Mouse (Mus musculus): ENCODE measurements around the gene Hnrnpm. TPM values are rescaled to one million over a fixed set of nuclear protein-coding genes. Genes with fewer than 3 reads are reported as not detected.

Hnrnpm gene
- total and polyA plus RNA-seq, 3 experiments, result 174 to 756 (median 207) TPM

DNA sequence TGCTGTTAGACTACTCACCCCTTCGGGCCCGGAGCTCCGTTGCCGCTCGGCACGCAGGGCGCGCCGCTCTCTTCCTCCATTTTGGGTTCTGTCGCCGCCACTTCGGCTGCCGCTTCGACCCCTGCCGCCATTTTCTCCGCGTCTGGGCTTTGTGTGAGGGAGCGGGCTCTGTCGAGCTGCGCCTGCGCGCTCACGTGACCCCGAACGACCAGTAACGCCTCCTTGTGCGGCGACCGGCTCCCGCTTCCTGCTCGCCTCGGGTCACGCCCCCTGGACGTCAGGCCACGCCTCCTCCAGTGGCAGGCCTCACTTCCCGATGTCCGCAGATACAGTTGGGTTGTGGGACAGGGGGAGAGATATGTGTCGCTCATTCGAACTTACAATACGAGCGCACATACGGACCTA is 1.4 kb downstream of the Hnrnpm start:
- H3K4me1 ChIP-seq (ENCODE audit: control insufficient read depth in 1 of 2, insufficient read depth in 2 of 2), result peaks cover 5 to 43% of the 10 kb centered on the region in 2 experiments; a peak in 2 of 4 replicates
- H3K27ac ChIP-seq (ENCODE audit: insufficient read depth, low read depth), result peak overlapping the region; percentile 76
- peak overlapping the region; percentile 84 for H3K9ac ChIP-seq (ENCODE audit: insufficient read depth, low read depth)
- H3K9me3 ChIP-seq (replicated peaks; ENCODE audit: low read length), result no peaks in the 10 kb centered on the region
- H3K4me2 ChIP-seq (ENCODE audit: insufficient read depth, low read depth, poor library complexity, severe bottlenecking), result peak overlapping the region; percentile 45
- no peaks in the 10 kb centered on the region for H3K27me3 ChIP-seq (replicated peaks)
- peaks cover 2 to 24% of the 10 kb centered on the region in 2 experiments for H3K36me3 ChIP-seq (replicated peaks in 1 of 2; ENCODE audit: control insufficient read depth in 1 of 2, insufficient read depth in 1 of 2, low read length in 1 of 2)
- peaks cover 46% of the 10 kb centered on the region for H3K79me2 ChIP-seq (replicated peaks; ENCODE audit: control insufficient read depth, extremely low read depth, insufficient read depth, poor library complexity, severe bottlenecking)
- DNase-seq (ENCODE audit: extremely low read depth), result peak; percentile 97
- in situ Hi-C loops (cut with MboI; ENCODE audit: low pct_ligation_motif_present, low pct_unique_long_range_greater_than_20kb, low sequenced_read_pairs), result no loop called here
- dilution Hi-C loops (cut with MboI; ENCODE audit: extremely low pct_ligation_motif_present, extremely low pct_unique_long_range_greater_than_20kb, low sequenced_read_pairs), result no loop called here
- peak overlapping the region; percentile 72 to 82 (median 78) for H3K4me3 ChIP-seq (replicated peaks in 1 of 3; ENCODE audit: low read depth in 2 of 3, low read length in 2 of 3, poor library complexity in 1 of 3)
- TF ChIP-seq PAX5 (IDR thresholded peaks at IDR 0.05; ENCODE audit: low read length), result no peak
- no peak for TF ChIP-seq RAD21 (IDR thresholded peaks at IDR 0.05; ENCODE audit: low read depth, low read length)
- TF ChIP-seq NRF1 (IDR thresholded peaks at IDR 0.05; ENCODE audit: low read depth, low read length), result peak; percentile 93
- peak; percentile 46; the same call in 1 of the 2 replicates for TF ChIP-seq IRF4 (IDR thresholded peaks at IDR 0.05; ENCODE audit: low read depth, low read length)
- TF ChIP-seq ZKSCAN1 (IDR thresholded peaks at IDR 0.05; ENCODE audit: borderline replicate concordance, low read depth, low read length), result no peak
- TF ChIP-seq MYC (IDR thresholded peaks at IDR 0.05; ENCODE audit: low read depth, low read length), result 0 out of 2 replicates have a peak, but pooled peaks have one; percentile 18
- TF ChIP-seq MAFK (IDR thresholded peaks at IDR 0.05; ENCODE audit: insufficient replicate concordance, low read length), result no peak
- TF ChIP-seq ZMIZ1 (IDR thresholded peaks at IDR 0.05; ENCODE audit: low read depth, low read length), result peak; percentile 90
- TF ChIP-seq MXI1 (IDR thresholded peaks at IDR 0.05; ENCODE audit: low read depth, low read length), result no peak
- TF ChIP-seq ZC3H11A (IDR thresholded peaks at IDR 0.05; ENCODE audit: low read depth, low read length), result peak; percentile 41; the same call in 1 of the 2 replicates
- no peak for TF ChIP-seq ZNF384 (IDR thresholded peaks at IDR 0.05; ENCODE audit: low read depth, low read length)
- TF ChIP-seq ELF1 (IDR thresholded peaks at IDR 0.05; ENCODE audit: low read depth, low read length), result peak; percentile 97
- TF ChIP-seq UBTF (IDR thresholded peaks at IDR 0.05; ENCODE audit: low read depth, low read length), result no peak
- TF ChIP-seq USF1 (IDR thresholded peaks at IDR 0.05; ENCODE audit: low read depth, low read length), result peak; percentile 97
- 0 out of 2 replicates have a peak, but pooled peaks have one; percentile 14 for TF ChIP-seq ETS1 (conservative IDR thresholded peaks at IDR 0.05; ENCODE audit: low read depth, low read length)
- peak; percentile 92 for TF ChIP-seq POLR2AphosphoS2 (IDR thresholded peaks at IDR 0.05; ENCODE audit: low read depth, low read length)
- peak; percentile 94 for TF ChIP-seq POLR2A (IDR thresholded peaks at IDR 0.05; ENCODE audit: low read depth, low read length)
- no peak for TF ChIP-seq MAZ (IDR thresholded peaks at IDR 0.05; ENCODE audit: low read depth, low read length)
- no peak for TF ChIP-seq JUN (IDR thresholded peaks at IDR 0.05; ENCODE audit: insufficient read depth, low read depth, low read length)
- TF ChIP-seq USF2 (conservative IDR thresholded peaks at IDR 0.05; ENCODE audit: low read depth, low read length), result peak; percentile 95
- TF ChIP-seq MAX (IDR thresholded peaks at IDR 0.05; ENCODE audit: low read length), result peak; percentile 85
- peak; percentile 94 for TF ChIP-seq NELFE (IDR thresholded peaks at IDR 0.05; ENCODE audit: low read depth, low read length)
- TF ChIP-seq CTCF (conservative IDR thresholded peaks at IDR 0.05 in 1 of 2, IDR thresholded peaks at IDR 0.05 in 1 of 2; ENCODE audit: low read depth in 2 of 2, low read length in 2 of 2), result no peak
- peak; percentile 40; the same call in 1 of the 2 replicates for TF ChIP-seq MEF2A (IDR thresholded peaks at IDR 0.05; ENCODE audit: borderline replicate concordance, low read depth, low read length)
- TF ChIP-seq TCF12 (IDR thresholded peaks at IDR 0.05; ENCODE audit: low read depth, low read length), result peak; percentile 89
- peak; percentile 96 for TF ChIP-seq BHLHE40 (IDR thresholded peaks at IDR 0.05; ENCODE audit: low read depth, low read length)
- peak; percentile 57 for TF ChIP-seq HCFC1 (IDR thresholded peaks at IDR 0.05; ENCODE audit: low read depth, low read length)
